Mouse (Mus musculus) small intestine, adult 2 months (tissue): ENCODE results near the gene Rarres1.

Experiments
- CTCF ChIP-seq: fragments of 200-500 bp; IDR thresholded peaks from 2 replicates; pipeline ENCODE4 v1.5.1; 2012; ENCODE audit warnings: low read depth, mild to moderate bottlenecking, control low read depth, inconsistent platforms, low read length, moderate library complexity, mixed read lengths; ENCODE audit not compliant: insufficient replicate concordance, insufficient read length; ENCODE audit errors: extremely low read depth
- POLR2A ChIP-seq: fragments of 200-500 bp; IDR thresholded peaks from 2 replicates; pipeline ENCODE4 v1.6.1; 2012; ENCODE audit warnings: low read depth, mild to moderate bottlenecking, control low read depth, inconsistent platforms, low read length, moderate library complexity

DNA sequence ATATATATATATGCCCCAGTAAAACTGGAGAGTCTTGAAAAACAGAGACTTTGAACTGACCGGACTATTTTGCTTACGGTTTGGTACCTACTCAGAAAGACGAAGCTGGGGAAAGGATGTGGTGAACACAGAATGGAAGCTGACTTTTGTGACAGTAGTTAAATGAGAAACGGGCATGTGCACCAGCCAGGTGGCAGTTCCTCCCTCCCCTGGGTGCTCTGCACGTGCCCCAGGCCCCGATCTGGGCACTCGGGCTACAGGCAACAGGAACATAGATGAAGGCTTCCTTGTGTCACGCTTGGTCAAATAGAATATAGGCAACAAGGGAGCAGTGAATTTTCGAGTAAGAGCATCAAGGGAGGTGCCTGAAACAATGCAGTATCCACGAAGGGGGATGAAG, 19.0 kb downstream of the Rarres1 start:
- TF ChIP-seq CTCF (no peak), POLR2A (no peak)
